Mouse (Mus musculus) bone marrow, adult 2 months (tissue): ENCODE measurements around the gene Surf2.

ENCODE experiments used
- CTCF ChIP-seq: fragments of 200-500 bp; IDR thresholded peaks from 2 replicates; pipeline ENCODE4 v1.5.1; 2011; ENCODE audit warnings: low read length, control low read depth; ENCODE audit not compliant: control insufficient read depth, insufficient read depth
- POLR2A ChIP-seq: fragments of 200-500 bp; IDR thresholded peaks from 2 replicates; pipeline ENCODE4 v1.6.1; 2011; ENCODE audit warnings: low read depth, mild to moderate bottlenecking, control low read depth, low read length, borderline replicate concordance; ENCODE audit not compliant: control insufficient read depth

GRCm38 (mm10) chr2:26957488-26957859 lies 41.3 kb downstream of the Surf2 start:
- TF ChIP-seq POLR2A = no peak
- TF ChIP-seq CTCF = no peak
